Mouse (Mus musculus) forelimb bud, embryonic 11.5 days (tissue): Measurements from ENCODE around the gene Hunk.
A peak's percentile ranks its signal among the peaks of the same experiment; 100 is the strongest.

Experiments
- DNase-seq: peaks from one replicate; pipeline ENCODE4 v3.0.0-alpha.2; 2012; ENCODE audit warnings: low read depth, low spot score

Hunk gene

DNA sequence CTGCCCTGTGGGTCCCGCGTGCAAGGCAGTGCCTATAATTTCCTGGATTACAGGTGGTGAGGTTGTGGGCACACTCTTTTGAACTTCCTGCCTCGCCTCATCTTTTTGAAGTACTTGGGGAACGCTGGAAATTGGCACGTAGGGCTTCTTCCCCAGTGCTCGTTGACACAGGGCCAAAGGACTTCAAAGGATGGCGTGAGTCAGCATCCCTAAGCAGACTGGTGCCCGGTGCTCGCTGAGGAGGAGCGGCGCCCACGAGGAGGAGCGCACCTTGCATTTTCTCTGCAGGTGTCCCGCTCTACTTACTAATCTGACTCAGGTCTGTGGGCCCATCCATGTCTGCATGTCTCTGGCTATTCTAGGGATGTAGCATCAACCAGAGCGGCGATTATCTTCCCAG, 4.9 kb downstream of the Hunk start:
- no peak for DNase-seq

DNA sequence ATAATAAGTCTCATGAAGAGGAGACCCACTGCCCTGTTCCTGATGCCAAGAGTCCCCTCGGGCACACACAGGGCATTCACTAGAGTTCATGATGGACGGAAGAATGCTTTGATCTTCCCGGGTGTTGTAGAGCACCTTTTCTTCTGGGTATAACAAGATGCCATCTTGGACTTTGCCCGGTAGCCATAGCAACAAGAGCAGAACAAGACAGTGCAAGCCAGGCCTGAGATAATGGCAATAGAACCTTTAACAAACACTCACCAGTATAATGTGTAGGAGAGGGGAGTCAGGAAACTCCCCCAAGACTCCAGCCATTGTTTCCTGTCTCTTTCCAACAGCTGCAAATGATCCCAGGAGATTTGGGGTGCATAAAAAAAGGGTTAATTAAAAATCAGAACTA, 8.9 kb downstream of the Hunk start:
- no peak for DNase-seq

DNA sequence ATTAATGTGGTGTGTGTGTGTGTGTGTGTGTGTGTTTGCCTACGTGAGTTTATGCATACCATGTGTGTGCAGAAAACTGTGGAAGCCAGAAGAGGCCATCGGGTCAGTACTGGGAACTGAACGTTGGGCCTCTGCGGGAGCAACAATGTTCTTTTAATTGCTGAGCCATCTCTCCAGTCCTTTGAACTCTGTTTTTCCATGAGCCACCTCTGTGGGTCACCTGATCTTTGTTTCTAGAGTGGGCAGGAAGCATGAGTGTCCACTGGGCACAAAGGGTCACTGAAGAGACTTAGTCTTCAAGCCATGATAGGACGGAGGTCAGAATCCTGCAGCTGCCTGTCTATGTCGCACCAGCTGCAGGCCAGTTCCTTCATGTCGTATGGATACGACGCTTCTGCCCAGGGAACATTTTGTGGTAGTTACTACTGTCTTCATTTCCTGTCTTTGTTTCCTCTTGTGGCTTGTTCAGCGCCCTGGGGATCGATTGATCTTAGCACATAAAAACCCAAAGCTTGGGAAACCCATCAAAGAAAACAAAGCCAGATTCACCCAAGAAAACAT, 10.3 kb downstream of the Hunk start:
- DNase-seq, result no peak

DNA sequence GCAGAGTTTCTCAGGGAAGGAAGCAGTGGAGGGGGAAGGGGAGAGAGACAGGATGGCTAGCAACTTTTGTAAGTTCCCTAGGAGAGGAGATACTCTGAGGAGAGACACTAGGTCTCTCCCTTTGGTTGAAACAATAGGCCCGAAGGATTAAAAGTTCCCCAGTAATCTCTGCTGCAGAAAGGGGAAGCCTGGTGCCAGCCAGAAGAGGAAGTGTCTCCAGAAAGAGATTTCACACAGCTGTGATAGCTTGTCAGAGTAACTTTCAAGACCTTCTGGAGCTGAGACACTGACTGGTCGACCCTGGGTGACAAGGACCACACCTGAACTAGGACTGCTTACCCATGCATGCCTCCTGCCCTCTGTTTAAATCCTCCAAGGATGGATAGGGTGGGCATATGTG, 11.1 kb downstream of the Hunk start:
- DNase-seq, result no peak

DNA sequence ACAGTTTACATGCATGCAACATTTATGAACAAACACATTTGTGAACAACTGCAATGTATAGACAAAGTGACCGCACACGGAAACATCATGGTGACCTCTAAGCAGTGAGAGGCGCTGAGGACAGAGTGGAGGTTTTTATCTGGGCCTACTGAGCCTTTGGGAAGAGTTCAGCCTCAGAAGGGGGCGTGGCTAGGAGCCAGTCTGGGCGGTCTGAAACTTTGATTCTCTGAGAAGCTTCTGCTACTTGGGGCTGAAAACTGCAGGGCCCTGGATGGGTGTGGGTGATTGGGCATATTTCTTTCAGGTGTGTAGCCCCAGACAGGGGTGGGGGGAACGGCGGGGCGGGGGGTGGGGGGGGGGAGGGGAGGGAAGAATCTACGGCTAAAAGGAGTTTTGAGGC, 14.5 kb downstream of the Hunk start:
- no peak for DNase-seq

DNA sequence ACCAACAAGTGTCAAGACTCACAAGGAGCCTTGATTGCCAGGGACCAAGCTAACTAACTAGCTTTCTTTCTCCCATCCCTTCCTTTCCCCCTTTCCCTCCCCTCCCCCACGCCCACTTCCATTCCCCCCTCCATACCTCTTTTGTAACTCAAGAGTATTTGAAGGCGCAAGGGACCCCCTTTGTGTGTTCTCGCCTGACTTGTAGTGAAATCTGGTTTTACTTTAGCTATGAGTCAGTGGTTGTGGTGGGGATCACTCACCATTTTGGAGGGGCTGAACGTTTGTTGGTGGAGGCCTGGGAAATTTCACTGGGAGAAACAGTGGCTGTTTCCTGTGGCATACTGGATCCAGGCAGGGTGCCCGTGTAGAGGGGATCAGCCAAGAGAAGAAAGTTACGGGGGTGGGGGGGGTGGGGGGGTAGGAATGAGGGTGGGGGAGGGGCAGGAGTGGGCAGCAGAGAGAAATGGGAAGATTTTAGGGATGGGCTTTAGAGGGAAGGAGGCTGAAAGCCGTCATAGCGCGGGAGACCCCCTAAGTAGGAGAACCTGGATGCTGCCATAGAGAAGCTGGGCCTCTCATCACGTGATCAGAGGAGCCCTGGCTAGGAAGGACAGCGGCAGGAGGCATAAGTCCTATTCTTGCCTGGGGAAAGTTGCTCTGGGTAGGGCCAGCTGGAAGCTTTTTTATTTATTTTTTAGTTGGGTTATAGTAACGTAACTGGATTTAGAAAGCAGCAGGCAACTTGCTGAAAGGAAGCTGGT, 15.3 kb downstream of the Hunk start:
- no peak for DNase-seq

DNA sequence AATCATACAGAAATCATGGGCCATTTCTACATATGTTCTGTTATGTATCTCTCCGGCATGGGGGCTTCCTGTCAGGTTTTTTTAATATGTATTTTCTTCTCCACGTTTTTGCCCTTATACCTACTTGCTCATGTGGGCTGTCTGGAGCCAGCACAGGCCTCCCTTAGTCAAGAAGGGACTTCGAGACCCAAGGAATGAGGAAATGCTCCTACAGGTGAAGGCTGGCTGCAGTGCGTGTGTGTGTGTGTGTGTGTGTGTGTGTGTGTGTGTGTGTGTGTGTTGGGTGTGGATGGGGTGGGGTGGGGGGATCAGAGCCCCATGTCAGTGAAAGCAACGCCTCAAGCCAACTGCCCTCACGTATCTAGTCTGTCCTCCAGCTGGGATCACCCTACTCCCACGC, 16.5 kb downstream of the Hunk start:
- no peak for DNase-seq

DNA sequence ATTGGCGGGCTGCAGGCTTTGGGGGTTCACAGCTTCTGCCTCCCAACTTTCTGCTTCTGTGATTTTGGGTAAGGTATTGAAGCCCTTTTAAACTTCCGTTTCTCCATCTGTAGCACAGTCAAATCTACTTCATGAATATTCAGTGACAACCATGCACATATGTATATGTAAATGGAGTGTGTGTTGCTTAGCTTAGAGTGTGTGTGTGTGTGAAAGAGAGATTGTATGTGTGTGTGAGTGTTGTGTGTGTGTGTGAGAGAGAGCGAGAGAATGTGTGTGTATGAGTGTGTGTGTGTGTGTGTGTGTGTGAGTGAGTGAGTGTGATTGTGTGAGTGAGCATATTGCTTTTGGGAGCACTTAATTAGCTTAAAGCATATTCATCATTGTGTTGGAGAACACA, 19.4 kb downstream of the Hunk start:
- no peak for DNase-seq

DNA sequence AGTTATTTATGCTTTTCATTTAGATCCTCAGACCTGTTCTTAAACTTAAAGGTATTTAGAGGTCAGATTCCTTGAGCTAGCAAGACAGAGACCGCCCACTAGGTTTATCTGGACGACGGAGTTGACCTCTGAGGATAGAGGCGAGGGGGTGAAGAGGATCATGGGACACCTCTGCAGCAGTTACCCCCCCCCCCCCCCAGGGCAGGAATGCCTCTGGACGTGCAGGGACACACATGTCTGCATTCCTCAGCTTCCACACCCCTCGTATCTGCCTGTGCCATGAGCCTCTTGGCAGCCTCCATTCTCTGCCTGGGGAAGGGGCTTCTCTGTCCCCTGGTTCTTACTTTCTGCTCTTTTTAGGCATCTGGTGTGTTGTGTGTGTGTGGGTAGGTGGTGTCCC, 19.8 kb downstream of the Hunk start:
- DNase-seq, result no peak

DNA sequence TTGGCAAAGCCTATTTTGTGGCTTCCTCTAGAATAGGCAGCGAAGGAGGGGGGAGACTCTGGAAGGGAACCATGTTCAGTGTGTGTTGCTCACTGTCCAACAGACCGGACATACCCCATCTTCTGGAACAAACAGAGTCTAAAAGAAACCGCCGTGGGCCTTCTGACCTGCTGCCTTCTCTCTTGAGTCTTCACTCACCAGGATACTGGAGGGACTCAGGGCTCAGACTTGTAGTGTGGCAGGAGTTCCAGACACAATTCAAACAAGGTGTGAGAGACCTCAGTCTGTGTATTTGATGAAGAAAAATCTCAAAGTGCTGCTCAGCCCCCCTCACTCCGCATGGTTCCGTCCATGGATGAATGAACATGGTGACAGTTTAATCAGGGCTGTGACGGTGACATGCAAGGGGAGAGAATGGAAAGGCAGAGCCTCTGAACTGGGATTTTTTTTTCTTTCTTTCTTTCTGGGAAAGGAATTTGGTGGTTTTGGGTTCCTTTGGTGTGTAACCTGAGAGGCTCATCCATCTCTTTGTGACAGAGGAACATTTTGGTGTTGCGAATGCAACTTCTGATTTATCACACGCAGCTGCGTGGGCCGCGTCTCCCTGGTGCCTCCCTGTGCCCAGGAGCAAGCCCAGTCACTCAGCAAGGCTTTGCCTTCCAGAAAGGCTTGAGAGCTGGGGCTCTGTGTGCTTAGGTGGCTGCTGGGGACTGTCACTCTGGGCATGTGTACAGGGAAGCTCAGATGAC, 21.9 kb downstream of the Hunk start:
- peak; percentile 74 for DNase-seq

DNA sequence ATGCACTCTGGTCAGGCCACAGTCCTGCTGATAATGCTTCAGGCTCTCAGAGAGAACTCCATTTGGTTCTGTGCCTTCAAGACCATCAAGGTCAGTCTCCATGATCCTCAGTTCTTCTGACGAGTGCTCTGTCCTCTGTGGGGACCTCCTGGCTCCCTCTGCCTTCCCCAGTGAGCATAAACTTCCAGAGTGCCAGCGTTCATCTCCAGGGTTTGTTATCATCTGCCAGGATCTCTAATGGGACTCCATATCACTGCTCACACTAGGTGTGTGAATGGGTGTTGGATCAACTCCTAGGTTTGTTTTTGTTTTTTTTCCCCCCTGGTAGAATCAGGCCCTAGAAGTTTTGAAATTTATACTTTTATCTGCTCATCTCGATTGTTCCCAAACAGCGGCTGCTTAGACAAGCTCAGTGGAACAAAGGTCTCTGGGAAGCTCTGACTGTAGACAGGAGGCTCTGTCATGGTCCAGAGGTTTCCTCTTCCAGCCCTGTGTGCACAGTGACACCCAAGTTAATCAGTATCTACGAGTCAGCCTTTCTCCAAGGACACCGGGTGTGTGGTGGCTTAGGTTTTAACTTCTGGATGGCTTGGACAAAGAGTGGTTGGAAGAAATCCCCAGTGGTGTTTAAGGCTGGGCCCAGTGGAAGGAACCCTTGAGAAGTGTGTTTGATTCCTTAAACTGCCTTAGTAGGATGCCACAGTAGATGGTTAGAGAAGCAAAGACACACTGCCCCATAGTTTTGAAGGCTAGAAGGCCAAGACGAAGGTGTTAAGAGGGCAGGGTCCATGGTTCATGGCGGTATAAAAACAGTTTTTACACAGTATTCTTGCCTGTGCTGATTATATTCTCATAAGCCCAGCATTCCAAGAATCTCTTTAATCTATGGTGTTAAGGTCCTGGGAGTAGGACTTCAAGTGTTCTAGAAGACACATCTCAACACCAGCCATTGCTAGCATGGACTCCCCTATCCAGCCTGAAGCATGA, 26.6 kb downstream of the Hunk start:
- DNase-seq, result no peak

DNA sequence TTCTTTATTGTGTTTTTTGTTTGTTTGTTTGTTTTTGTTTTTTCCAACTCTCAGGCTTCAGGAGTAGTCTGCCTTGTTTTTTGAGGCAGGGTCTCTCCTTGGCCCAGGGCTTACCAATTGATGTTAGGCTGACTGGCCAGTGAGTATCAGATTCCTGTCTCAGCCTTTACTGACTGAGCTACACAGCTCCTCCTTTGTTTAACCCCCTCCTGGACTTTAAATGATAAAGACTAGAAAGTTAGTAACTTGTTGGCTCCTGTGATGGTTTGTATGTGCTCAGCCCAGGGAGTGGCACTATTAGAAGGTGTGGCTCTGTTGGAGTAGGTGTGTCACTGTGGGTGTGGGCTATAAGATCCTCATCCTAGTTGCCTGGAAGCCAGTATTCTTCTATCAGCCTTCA, 30.8 kb downstream of the Hunk start:
- DNase-seq, result no peak

DNA sequence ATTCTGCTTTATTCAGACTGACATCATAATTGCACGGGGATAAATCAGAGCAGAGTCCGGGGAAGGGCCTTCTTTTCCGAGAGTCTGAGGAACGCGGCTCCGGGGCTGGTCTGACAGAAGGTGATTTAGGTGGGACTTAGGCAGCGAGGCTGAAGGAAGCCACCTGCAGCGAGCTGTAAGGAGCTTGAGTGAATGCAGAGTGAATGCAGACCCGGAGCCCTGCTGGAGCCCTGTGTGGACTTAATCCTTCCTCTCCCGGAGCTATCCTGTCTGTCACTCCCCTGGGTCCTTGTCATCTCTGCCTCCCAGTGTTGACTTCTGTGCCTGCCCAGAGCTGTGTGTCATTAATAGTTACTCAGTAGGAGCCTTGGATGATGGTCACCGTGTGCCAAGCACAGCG, 32.8 kb downstream of the Hunk start:
- DNase-seq, result peak; percentile 70

DNA sequence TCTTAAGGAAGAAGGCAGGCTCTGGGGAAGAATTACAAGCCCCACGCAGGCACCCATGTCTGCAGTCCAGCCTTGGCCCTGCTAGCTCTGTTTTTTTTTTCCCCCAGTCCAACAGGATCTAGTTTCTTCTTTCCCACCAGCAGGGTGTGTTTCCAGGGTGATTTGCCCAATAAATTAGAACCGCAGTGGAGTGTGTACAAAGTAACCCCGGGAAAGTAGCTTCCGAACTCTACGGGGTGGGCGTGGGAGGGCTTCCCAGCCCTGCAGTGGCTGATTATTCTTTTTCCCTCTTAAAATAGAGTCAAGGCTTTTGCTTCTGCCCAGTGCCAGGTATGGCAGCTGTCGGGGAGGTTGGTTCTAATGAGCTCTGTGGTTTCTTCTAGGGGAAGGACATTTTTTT, 35.3 kb downstream of the Hunk start:
- DNase-seq, result peak; percentile 56

DNA sequence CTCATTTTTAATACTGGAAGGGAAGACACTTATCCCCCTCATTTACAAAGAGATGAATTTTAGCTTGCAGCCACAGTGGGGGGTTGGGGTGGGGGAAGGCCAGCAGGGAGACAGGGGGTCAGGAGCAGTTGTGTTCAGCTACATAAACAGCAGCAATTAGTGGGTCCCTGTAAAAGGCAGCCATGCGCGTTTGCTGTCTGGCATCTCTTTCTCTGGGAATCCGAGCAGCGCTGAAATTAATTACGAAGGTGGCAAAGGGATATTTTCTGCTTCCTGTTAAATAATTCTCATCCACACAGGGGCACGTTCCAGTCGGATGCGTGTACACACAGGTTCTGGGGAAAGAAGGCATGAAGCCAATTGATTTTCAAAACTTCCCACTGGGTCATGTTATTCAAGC, 35.7 kb downstream of the Hunk start:
- no peak for DNase-seq

DNA sequence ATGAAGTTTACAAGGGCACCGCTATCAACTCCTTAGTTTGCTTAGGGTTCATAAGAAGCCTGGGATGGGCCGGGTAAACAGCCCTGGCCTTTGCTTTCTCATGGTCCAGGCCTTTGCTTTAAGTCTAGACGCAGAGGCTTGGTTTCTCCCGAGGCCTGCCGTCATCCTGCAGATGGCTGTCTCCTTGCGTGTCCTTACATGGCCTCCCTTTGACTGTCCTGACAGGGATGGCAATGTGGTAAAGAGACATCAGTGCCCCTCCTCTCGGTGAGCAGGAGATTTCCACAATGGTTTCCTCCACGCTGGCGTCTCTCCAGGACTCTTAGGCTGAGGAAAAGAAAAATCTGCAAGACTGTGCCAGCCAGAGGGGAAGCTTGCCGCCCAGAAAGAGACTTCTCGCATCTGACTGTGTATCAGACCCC, 36.3 kb downstream of the Hunk start:
- DNase-seq, result no peak

DNA sequence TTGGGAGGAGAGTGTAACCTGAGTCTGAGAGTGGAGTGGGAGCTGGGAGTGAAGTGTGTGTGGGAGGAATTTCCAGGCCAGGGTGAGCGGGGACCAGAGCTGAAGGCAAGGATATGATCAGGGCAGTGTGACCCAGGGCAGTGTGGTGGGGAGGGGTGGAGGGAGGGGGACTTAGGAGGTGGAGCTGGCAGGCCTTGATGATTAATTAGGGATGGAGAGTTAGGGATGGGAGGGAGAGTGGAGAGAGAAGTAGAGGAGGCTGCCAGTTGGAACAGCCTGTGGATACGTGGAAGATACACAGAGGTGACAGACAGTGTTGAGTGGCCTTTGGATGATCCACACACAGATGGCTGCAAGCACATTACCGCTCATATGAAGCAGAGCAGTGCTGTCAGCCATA, 38.1 kb downstream of the Hunk start:
- peak; percentile 50 for DNase-seq

DNA sequence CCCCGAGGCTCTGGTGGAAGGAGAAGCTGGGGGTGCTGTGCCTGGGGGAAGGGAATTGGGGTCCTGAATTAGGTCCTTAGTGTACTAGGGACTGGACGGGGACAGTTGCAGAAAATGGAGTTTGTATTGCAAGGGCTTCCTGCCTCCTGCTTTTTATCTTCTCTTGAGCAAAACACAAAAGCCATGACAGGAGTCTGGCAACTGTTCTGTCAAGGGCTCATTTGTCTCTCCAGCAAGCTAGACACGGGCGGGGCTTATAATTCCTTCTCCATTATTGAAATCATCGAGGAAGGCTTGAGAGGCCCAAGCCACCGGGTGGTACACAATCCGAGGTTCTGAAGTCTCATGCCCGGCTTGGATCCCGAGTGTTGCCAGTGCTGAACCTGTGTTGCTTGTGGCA, 38.6 kb downstream of the Hunk start:
- no peak for DNase-seq

DNA sequence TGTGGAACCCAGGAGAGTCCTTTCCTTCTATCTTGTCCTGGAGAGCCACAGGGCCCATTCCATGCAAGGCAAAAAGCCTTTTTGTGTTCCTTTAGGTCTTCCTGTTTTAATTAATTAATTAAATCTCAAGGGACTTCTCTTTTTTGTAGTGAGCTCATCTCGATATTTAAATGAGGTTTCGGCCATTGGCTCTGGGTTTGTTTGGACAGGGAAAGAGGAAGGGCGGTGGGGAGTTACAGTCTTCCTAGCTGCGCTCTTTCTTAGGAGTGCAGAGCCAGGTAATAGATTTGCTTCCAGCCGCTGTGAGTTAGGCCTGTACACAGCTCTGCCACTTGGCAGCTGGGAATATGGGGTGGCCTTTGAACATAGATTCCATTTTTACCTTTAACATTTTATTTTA, 40.4 kb downstream of the Hunk start:
- no peak for DNase-seq

DNA sequence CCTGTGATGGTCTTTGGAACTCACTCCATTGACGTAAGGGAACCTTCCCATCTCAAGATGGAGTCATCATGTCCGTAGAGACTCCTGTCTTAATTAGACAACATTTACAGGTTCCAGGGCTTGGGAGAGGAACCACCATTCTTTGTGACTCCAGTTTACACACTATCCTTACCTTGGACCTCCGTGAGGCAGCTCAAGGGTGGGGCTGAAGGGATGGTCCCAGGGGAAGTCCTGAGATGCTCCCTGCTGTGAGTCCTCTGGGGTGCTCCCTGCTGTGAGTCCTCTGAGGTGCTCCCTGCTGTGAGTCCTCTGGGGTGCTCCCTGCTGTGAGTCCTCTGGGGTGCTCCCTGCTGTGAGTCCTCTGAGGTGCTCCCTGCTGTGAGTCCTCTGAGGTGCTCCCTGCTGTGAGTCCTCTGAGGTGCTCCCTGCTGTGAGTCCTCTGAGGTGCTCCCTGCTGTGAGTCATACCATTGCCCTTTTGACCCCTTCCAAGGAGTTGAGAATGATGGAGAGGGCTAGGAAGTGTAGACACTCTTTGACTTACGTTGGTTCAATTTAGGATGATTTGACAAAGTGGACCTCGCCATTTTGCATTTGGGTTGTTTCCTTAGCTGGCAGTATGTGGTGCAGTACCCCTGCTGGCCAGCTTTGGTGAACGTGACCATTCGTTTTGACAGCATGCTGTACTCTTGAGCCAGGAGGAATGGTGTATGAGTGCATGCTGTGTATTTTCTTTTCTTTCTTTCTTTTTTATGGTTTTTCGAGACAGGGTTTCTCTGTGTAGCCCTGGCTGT, 42.2 kb downstream of the Hunk start:
- DNase-seq, result no peak

DNA sequence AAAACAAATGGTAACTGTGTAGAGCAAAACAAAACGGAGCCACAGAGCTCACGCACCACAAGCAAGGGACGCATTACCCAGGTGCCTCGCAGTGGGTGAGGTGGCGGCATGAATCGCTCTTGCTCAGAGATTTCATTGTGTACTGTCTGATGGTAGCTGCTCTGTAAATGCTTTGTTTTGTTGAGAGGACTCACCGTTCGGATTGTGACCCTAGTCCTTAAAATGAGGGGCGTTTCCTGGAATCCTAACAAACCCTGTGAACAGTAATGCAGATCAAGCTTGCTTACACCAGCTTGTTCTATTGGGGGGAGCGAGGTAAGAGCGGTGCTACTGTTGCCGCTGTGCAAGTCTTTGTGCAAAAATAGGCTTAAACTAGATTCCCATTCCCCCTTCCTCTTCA, 47.7 kb downstream of the Hunk start:
- no peak for DNase-seq
